Mouse (Mus musculus): ENCODE data around the gene Prdx2. TPM values are rescaled to one million over a fixed set of nuclear protein-coding genes. Genes with fewer than 3 reads are reported as not detected.

Prdx2 gene
- polyA plus RNA-seq, 1 experiment: 432 TPM

DNA sequence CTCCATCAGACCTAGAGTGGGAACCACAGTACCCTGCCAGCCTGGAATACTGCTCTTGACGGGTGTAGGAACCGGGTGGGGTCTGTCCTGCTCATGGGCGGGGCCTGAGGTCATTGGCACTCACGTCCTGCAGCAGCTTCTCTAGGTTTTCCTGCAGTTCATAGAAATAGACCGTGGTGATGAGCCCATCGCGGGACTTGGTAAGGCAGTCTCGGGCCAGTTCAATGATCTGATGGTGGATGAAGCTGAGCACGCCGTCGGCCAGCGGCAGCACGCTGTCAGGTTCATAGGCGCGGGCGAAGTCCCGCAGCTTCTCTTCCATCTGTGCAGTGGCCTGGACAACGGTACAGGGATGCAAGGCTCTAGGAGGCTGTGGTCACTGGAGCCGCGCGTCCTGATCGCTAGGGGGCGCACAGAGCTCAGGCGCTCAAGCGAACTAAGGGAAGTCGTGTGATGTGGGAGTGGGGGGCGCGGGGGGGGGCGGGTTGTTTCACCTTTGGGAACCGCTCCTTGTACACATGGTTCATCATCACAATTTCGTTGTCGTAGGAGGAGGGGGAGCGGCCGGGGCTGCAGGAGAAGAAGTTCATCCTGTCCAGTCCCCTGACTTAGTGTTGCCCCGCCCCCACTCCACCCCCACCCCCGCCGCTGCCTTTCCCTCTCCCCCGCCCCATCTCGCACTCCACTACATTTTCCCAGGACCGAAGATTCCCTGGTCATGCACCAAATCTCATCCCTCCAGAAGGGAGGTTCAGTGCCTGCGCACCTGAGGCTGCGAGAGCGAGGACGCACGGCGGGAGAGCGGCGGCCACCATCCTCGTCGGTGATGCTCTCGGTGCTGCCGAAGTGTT is 40.7 kb upstream of the Prdx2 start:
- Histone ChIP-seq H3K4me3 (no peak overlapping the region), H3K27me3 (ENCODE audit: control insufficient read depth, insufficient read depth, insufficient read length) (peaks cover 20% of the 10 kb centered on the region), H3ac (ENCODE audit: control insufficient read depth, insufficient read length) (no peak overlapping the region), H3K79me2 (ENCODE audit: control insufficient read depth, insufficient read depth) (no peaks in the 10 kb centered on the region), H3K36me3 (ENCODE audit: control insufficient read depth, insufficient read depth) (no peaks in the 10 kb centered on the region), H3K4me2 (ENCODE audit: low read depth) (no peak overlapping the region)
- TF ChIP-seq SRF (IDR thresholded peaks at IDR 0.05; ENCODE audit: control insufficient read depth, insufficient read length, low read depth) (no peak), TCF12 (IDR thresholded peaks at IDR 0.05; ENCODE audit: insufficient read depth, poor library complexity, severe bottlenecking) (no peak), POLR2A (IDR thresholded peaks at IDR 0.05; ENCODE audit: insufficient read length, low read depth) (no peak), POLR2AphosphoS2 (IDR thresholded peaks at IDR 0.05; ENCODE audit: insufficient read length, low read depth) (no peak), TCF3 (IDR thresholded peaks at IDR 0.05; ENCODE audit: insufficient read length, low read depth) (no peak), CEBPB (IDR thresholded peaks at IDR 0.05; ENCODE audit: insufficient read depth, poor library complexity, severe bottlenecking) (no peak), MYOD1 (IDR thresholded peaks at IDR 0.05; ENCODE audit: control insufficient read depth in 1 of 3, insufficient read length in 2 of 3, low read depth in 2 of 3) (no peak), MAX (IDR thresholded peaks at IDR 0.05; ENCODE audit: low read depth) (no peak), E2F4 (IDR thresholded peaks at IDR 0.05; ENCODE audit: insufficient read depth) (no peak), REST (IDR thresholded peaks at IDR 0.05; ENCODE audit: insufficient read depth, insufficient read length) (no peak), USF1 (IDR thresholded peaks at IDR 0.05; ENCODE audit: low read depth) (no peak), MYOG (IDR thresholded peaks at IDR 0.05; ENCODE audit: control insufficient read depth in 1 of 3, insufficient read depth in 1 of 3, insufficient read length in 2 of 3, low read depth in 2 of 3) (no peak)

DNA sequence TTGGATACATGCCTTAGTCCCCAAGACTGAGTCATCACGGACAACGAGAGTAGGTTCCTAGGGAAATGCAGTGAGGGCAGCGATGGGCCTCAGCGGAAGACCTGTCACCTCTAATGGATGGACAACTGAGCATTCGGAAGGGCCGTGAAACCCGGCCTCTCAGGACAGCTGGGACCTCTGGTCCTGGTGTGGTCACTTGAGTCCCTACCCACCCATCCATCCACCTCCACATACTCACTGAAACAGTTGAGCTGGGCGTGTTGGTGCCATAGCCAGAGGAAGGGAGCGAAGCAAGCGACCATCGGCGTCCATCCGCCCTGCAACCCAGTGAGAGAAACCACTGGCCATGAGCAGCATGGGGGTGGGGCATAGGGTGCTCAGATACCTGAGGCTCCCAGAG is 38.8 kb upstream of the Prdx2 start:
- H3K4me2 ChIP-seq (ENCODE audit: low read depth): no peak overlapping the region
- TF ChIP-seq CEBPB (IDR thresholded peaks at IDR 0.05; ENCODE audit: insufficient read depth, poor library complexity, severe bottlenecking) (no peak), SRF (IDR thresholded peaks at IDR 0.05; ENCODE audit: control insufficient read depth, insufficient read length, low read depth) (no peak), MYOG (IDR thresholded peaks at IDR 0.05; ENCODE audit: control insufficient read depth in 1 of 3, insufficient read depth in 1 of 3, insufficient read length in 2 of 3, low read depth in 2 of 3) (no peak), USF1 (IDR thresholded peaks at IDR 0.05; ENCODE audit: low read depth) (no peak), MAX (IDR thresholded peaks at IDR 0.05; ENCODE audit: low read depth) (no peak), E2F4 (IDR thresholded peaks at IDR 0.05; ENCODE audit: insufficient read depth) (no peak), POLR2AphosphoS2 (IDR thresholded peaks at IDR 0.05; ENCODE audit: insufficient read length, low read depth) (no peak), TCF3 (IDR thresholded peaks at IDR 0.05; ENCODE audit: insufficient read length, low read depth) (no peak), POLR2A (IDR thresholded peaks at IDR 0.05; ENCODE audit: insufficient read length, low read depth) (no peak), TCF12 (IDR thresholded peaks at IDR 0.05; ENCODE audit: insufficient read depth, poor library complexity, severe bottlenecking) (no peak), MYOD1 (IDR thresholded peaks at IDR 0.05; ENCODE audit: control insufficient read depth in 1 of 3, insufficient read length in 2 of 3, low read depth in 2 of 3) (no peak), REST (IDR thresholded peaks at IDR 0.05; ENCODE audit: insufficient read depth, insufficient read length) (no peak)

DNA sequence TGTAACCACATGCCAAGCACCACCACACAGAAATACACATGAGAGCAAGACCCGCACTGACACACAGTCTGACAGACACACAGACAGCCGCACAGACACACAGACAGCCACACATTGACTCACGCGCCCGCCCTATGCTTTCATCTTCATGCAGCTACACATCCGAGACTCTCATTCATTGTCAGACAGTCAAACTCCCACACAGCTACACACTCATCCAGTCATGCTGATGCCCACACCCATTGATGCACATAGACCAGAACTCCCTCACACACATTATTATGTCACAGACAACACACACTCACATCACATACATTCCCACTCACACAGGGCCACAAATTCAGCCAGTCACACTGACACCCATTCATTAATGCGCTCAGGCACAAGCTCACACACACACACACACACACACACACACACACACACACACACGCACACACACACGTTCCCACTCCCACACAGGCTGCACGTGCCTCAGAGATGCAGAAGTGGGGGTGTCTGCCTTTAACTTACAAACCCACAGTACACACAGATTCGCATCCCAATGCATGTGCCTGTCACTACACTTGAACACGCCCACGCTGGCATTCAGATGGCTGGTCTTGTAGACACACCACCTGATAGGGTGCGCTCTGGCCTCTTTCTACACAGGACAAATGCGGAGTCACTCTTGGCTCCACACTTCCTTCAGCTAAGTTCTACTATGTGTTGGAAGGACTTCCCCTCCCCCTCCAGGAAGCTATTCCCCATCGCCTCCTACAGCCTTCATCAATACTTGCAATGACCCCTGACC is 35.4 kb upstream of the Prdx2 start:
- Histone ChIP-seq H3K4me2 (ENCODE audit: low read depth) (no peak overlapping the region), H3K36me3 (ENCODE audit: control insufficient read depth, insufficient read depth) (no peaks in the 10 kb centered on the region), H3K27me3 (ENCODE audit: control insufficient read depth, insufficient read depth, insufficient read length) (peaks cover 63% of the 10 kb centered on the region), H3ac (ENCODE audit: control insufficient read depth, insufficient read length) (no peak overlapping the region), H3K79me2 (ENCODE audit: control insufficient read depth, insufficient read depth) (no peaks in the 10 kb centered on the region), H3K4me3 (no peak overlapping the region)
- TF ChIP-seq MAX (IDR thresholded peaks at IDR 0.05; ENCODE audit: low read depth) (no peak), CEBPB (IDR thresholded peaks at IDR 0.05; ENCODE audit: insufficient read depth, poor library complexity, severe bottlenecking) (no peak), MYOG (IDR thresholded peaks at IDR 0.05; ENCODE audit: control insufficient read depth in 1 of 3, insufficient read depth in 1 of 3, insufficient read length in 2 of 3, low read depth in 2 of 3) (no peak), TCF12 (IDR thresholded peaks at IDR 0.05; ENCODE audit: insufficient read depth, poor library complexity, severe bottlenecking) (no peak), MYOD1 (IDR thresholded peaks at IDR 0.05; ENCODE audit: control insufficient read depth in 1 of 3, insufficient read length in 2 of 3, low read depth in 2 of 3) (no peak), REST (IDR thresholded peaks at IDR 0.05; ENCODE audit: insufficient read depth, insufficient read length) (no peak), POLR2AphosphoS2 (IDR thresholded peaks at IDR 0.05; ENCODE audit: insufficient read length, low read depth) (no peak), USF1 (IDR thresholded peaks at IDR 0.05; ENCODE audit: low read depth) (no peak), SRF (IDR thresholded peaks at IDR 0.05; ENCODE audit: control insufficient read depth, insufficient read length, low read depth) (no peak), E2F4 (IDR thresholded peaks at IDR 0.05; ENCODE audit: insufficient read depth) (no peak), TCF3 (IDR thresholded peaks at IDR 0.05; ENCODE audit: insufficient read length, low read depth) (no peak)

More for the DNA sequence above, 38.8 kb upstream of the Prdx2 start:
- Histone ChIP-seq H3K36me3 (ENCODE audit: control insufficient read depth, insufficient read depth) (no peaks in the 10 kb centered on the region), H3ac (ENCODE audit: control insufficient read depth, insufficient read length) (no peak overlapping the region), H3K79me2 (ENCODE audit: control insufficient read depth, insufficient read depth) (no peaks in the 10 kb centered on the region), H3K4me3 (no peak overlapping the region), H3K27me3 (ENCODE audit: control insufficient read depth, insufficient read depth, insufficient read length) (peaks cover 38% of the 10 kb centered on the region)

DNA sequence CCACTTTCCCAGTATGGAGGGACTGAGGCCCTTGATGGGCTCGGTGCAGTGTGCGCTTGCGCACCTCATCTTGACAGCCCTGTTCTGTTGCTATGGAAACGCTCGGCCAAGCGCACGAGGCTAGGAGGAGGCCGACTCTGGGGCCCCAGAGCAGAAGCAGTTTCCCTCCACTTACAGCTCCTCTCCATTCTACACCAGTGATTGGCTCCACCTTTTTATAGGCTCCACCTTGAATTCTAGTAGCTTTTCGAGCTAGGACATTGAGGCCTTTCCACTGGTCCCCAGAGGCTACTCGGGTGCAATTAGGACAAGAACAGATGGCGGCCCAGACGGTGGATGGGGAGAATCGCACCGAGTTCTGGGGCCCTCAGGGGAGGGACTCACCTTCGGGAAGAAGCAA is 34.5 kb upstream of the Prdx2 start:
- no peak overlapping the region for H3ac ChIP-seq (ENCODE audit: control insufficient read depth, insufficient read length)
- H3K36me3 ChIP-seq (ENCODE audit: control insufficient read depth, insufficient read depth): no peaks in the 10 kb centered on the region
- H3K27me3 ChIP-seq (ENCODE audit: control insufficient read depth, insufficient read depth, insufficient read length): peaks cover 56% of the 10 kb centered on the region
- H3K79me2 ChIP-seq (ENCODE audit: control insufficient read depth, insufficient read depth): no peaks in the 10 kb centered on the region
- TF ChIP-seq TCF12 (IDR thresholded peaks at IDR 0.05; ENCODE audit: insufficient read depth, poor library complexity, severe bottlenecking) (no peak), TCF3 (IDR thresholded peaks at IDR 0.05; ENCODE audit: insufficient read length, low read depth) (no peak), E2F4 (IDR thresholded peaks at IDR 0.05; ENCODE audit: insufficient read depth) (no peak), REST (IDR thresholded peaks at IDR 0.05; ENCODE audit: insufficient read depth, insufficient read length) (no peak), MAX (IDR thresholded peaks at IDR 0.05; ENCODE audit: low read depth) (no peak), POLR2A (IDR thresholded peaks at IDR 0.05; ENCODE audit: insufficient read length, low read depth) (no peak), SRF (IDR thresholded peaks at IDR 0.05; ENCODE audit: control insufficient read depth, insufficient read length, low read depth) (no peak), MYOG (IDR thresholded peaks at IDR 0.05; ENCODE audit: control insufficient read depth in 1 of 3, insufficient read depth in 1 of 3, insufficient read length in 2 of 3, low read depth in 2 of 3) (no peak), POLR2AphosphoS2 (IDR thresholded peaks at IDR 0.05; ENCODE audit: insufficient read length, low read depth) (no peak), USF1 (IDR thresholded peaks at IDR 0.05; ENCODE audit: low read depth) (no peak), CEBPB (IDR thresholded peaks at IDR 0.05; ENCODE audit: insufficient read depth, poor library complexity, severe bottlenecking) (no peak), MYOD1 (IDR thresholded peaks at IDR 0.05; ENCODE audit: control insufficient read depth in 1 of 3, insufficient read length in 2 of 3, low read depth in 2 of 3) (no peak)
- no peak overlapping the region for H3K4me2 ChIP-seq (ENCODE audit: low read depth)
- H3K4me3 ChIP-seq: no peak overlapping the region
